8 mouse cellular contexts compared by ENCODE assay signal in the genomic region with DNA sequence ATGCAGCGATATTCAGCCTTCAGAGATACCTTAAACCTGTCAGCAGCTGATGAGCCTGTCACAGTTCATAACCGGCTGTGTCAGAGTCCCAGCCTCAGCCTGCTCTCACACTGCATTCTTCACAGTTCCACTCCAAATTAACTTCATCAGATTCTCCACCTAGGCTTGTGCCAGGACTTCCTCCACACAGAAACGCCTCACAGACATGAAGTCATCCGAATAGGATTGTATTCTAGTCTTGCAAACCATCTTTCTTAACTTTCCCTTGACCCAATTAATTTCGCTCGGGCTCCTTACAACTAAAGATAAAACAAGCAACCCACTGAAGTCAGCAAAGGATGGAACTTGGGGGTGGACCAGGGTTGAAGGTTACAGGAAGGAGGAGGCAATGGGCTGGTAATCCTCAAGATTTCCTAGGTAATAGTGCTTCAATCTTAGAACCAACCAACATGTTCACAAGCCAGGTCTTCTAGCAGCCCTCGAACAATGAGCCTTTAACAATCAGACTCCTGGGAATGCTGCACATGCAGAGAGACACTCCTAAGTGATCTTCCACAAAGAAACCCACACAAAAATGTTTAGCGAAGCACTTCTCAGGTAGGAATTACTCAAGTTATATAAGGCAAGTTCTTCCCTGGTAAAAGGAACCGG. TPM values are rescaled to one million over a fixed set of nuclear protein-coding genes. Genes with fewer than 3 reads are reported as not detected.
DNase-seq lines count a peak whose midpoint lies in the region; ATAC-seq and TF ChIP-seq lines count a peak whose summit lies in the region.

No protein-coding gene starts in this region.

- H3K4me3 ChIP-seq in ES-E14 (ENCODE audit: insufficient read depth in 1 of 2, low read depth in 1 of 2, low read length in 2 of 2, poor library complexity in 1 of 2, severe bottlenecking in 1 of 2), result peak overlapping the region; percentile 63 to 79
- peak overlapping the region; percentile 66 for H3K4me3 ChIP-seq in hindbrain, embryonic 14.5 days (replicated peaks; ENCODE audit: low read length)
- H3K4me3 ChIP-seq in midbrain, embryonic 12.5 days, result peak overlapping the region; percentile 64

- no peaks in the 10 kb centered on the region for H3K9me3 ChIP-seq in ES-E14 (ENCODE audit: control insufficient read depth, insufficient read depth, low read depth, low read length)
- no peaks in the 10 kb centered on the region for H3K9me3 ChIP-seq in hindbrain, embryonic 14.5 days (ENCODE audit: control insufficient read depth, low read length)
- no peaks in the 10 kb centered on the region for H3K9me3 ChIP-seq in midbrain, embryonic 12.5 days

- H3K36me3 ChIP-seq in ES-E14 (ENCODE audit: control insufficient read depth, insufficient read depth, low read length, poor library complexity, severe bottlenecking), result no peaks in the 10 kb centered on the region
- H3K36me3 ChIP-seq in hindbrain, embryonic 14.5 days (replicated peaks; ENCODE audit: control insufficient read depth, insufficient read depth), result no peaks in the 10 kb centered on the region
- no peaks in the 10 kb centered on the region for H3K36me3 ChIP-seq in midbrain, embryonic 12.5 days

- H3K9ac ChIP-seq in ES-E14 (ENCODE audit: insufficient read depth, low read depth, low read length, poor library complexity, severe bottlenecking), result no peak overlapping the region
- peak overlapping the region; percentile 68 for H3K9ac ChIP-seq in hindbrain, embryonic 14.5 days
- peak overlapping the region; percentile 69 for H3K9ac ChIP-seq in midbrain, embryonic 12.5 days (replicated peaks)

- H3K4me2 ChIP-seq in hindbrain, embryonic 14.5 days (replicated peaks), result peak overlapping the region; percentile 52
- peak overlapping the region; percentile 89 for H3K4me2 ChIP-seq in midbrain, embryonic 12.5 days (replicated peaks)

- H3K27ac ChIP-seq in ES-E14 (ENCODE audit: insufficient read depth, low read depth, low read length, poor library complexity, severe bottlenecking), result no peak overlapping the region
- peak overlapping the region; percentile 79 for H3K27ac ChIP-seq in hindbrain, embryonic 14.5 days
- no peak overlapping the region for H3K27ac ChIP-seq in midbrain, embryonic 12.5 days (replicated peaks)

- DNase-seq in frontal cortex, adult 2 months (ENCODE audit: extremely low spot score in 1 of 2, low spot score in 1 of 2), result peak; percentile 22 to 55
- no peak for DNase-seq in frontal cortex, postnatal 10 days (ENCODE audit: low spot score in 2 of 2)
- no peak for DNase-seq in ES-E14 (ENCODE audit: low read depth, low spot score)
- DNase-seq in hindbrain, embryonic 14.5 days (ENCODE audit: low spot score), result peak; percentile 35
- DNase-seq in urinary bladder, postnatal 25 days (ENCODE audit: low spot score), result no peak
- DNase-seq in cerebellum, postnatal 4 days (ENCODE audit: low spot score in 2 of 2), result no peak

- ATAC-seq in hindbrain, embryonic 14.5 days (ENCODE audit: low FRiP score), result no peak
- peak; percentile 3; the same call in 1 of the 2 replicates for ATAC-seq in midbrain, embryonic 12.5 days (ENCODE audit: low FRiP score, low read depth)
- no peak for ATAC-seq in cerebellum, adult (ENCODE audit: insufficient number of reproducible peaks, low FRiP score, low TSS enrichment)

- WGBS in hindbrain, embryonic 14.5 days, result 22% methylated on average over 9 of the region's 9 CpGs
- WGBS in midbrain, embryonic 12.5 days, result 27% methylated on average over 9 of the region's 9 CpGs

- H3K27me3 ChIP-seq in hindbrain, embryonic 14.5 days (ENCODE audit: control insufficient read depth, insufficient read depth, low read length), result 0 out of 2 replicates have a peak, but pooled peaks cover 4% of the 10 kb centered on the region
- H3K27me3 ChIP-seq in midbrain, embryonic 12.5 days, result peaks cover 22% of the 10 kb centered on the region

- no peaks in the 10 kb centered on the region for H3K4me1 ChIP-seq in ES-E14 (ENCODE audit: control insufficient read depth in 2 of 2, insufficient read depth in 2 of 2, low read length in 2 of 2, poor library complexity in 1 of 2)
- H3K4me1 ChIP-seq in hindbrain, embryonic 14.5 days (replicated peaks; ENCODE audit: control insufficient read depth, insufficient read depth, low read length), result peaks cover 3% of the 10 kb centered on the region; the same call in 1 of the 2 replicates
- H3K4me1 ChIP-seq in midbrain, embryonic 12.5 days, result no peaks in the 10 kb centered on the region

- in situ Hi-C loops in ES-E14 (cut with MboI; ENCODE audit: low sequenced_read_pairs in 2 of 2, unreplicated experiment in 2 of 2), result no loop called here

TF ChIP-seq in ES-E14, 5 proteins besides CTCF, POLR2A, EP300 and RAD21:
- no peak for TF ChIP-seq MAFK (IDR thresholded peaks at IDR 0.05; ENCODE audit: insufficient read depth, low read depth, low read length)
- TF ChIP-seq CHD2 (IDR thresholded peaks at IDR 0.05; ENCODE audit: low read depth, low read length), result no peak
- no peak for TF ChIP-seq HCFC1 (IDR thresholded peaks at IDR 0.05; ENCODE audit: borderline replicate concordance, insufficient read depth, low read length)
- no peak for TF ChIP-seq ZC3H11A (IDR thresholded peaks at IDR 0.05; ENCODE audit: borderline replicate concordance, low read depth, low read length)
- TF ChIP-seq ZNF384 (IDR thresholded peaks at IDR 0.05; ENCODE audit: low read depth, low read length), result no peak

RNA-seq across cellular contexts. Expression of a gene that starts 0.8 kb away (rescaled TPM):
- 102 and 104 TPM in 2 replicates for polyA plus RNA-seq in frontal cortex, adult 2 months (2012; rRNA removed)
- total RNA-seq in ES-E14 (2012; rRNA removed), result 0.69 and 1.3 TPM in 2 replicates
- polyA plus RNA-seq in hindbrain, embryonic 14.5 days (2014; fragmentation: Nextera tagmentation; extraction: Ambion mirVana), result 95.5 and 112 TPM in 2 replicates
- 33.2 and 37.5 TPM in 2 replicates for polyA plus RNA-seq in midbrain, embryonic 12.5 days (2016; fragmentation: Nextera tagmentation; extraction: Ambion mirVana)

Comparison
In these comparisons a context has a peak if more than half of its experiments do, and no peak if none do; other contexts are left out.
1. DNase-seq: peak in frontal cortex, adult 2 months (2 of 2) and hindbrain, embryonic 14.5 days (single experiment); none in frontal cortex, postnatal 10 days (0 of 2), ES-E14 (single experiment), urinary bladder, postnatal 25 days (single experiment) and cerebellum, postnatal 4 days (0 of 2).
2. Peak in every context shown above with its lines, with median percentiles within 50 percentile points of each other: H3K4me3 ChIP-seq.